Mouse (Mus musculus) E14TG2a.4 (cell line): ENCODE data around the gene Adk.

Experiments used
- CTCF ChIP-seq: conservative IDR thresholded peaks from 2 replicates; pipeline ENCODE4 v1.5.1; 2014; ENCODE audit warnings: low read length
- NANOG ChIP-seq: IDR thresholded peaks from 2 replicates; pipeline ENCODE4 v1.6.1; 2014; ENCODE audit warnings: borderline replicate concordance, low read length, mixed read lengths
- POU5F1 ChIP-seq: IDR thresholded peaks from 2 replicates; pipeline ENCODE4 v1.6.1; 2014; ENCODE audit warnings: low read length, borderline replicate concordance

DNA sequence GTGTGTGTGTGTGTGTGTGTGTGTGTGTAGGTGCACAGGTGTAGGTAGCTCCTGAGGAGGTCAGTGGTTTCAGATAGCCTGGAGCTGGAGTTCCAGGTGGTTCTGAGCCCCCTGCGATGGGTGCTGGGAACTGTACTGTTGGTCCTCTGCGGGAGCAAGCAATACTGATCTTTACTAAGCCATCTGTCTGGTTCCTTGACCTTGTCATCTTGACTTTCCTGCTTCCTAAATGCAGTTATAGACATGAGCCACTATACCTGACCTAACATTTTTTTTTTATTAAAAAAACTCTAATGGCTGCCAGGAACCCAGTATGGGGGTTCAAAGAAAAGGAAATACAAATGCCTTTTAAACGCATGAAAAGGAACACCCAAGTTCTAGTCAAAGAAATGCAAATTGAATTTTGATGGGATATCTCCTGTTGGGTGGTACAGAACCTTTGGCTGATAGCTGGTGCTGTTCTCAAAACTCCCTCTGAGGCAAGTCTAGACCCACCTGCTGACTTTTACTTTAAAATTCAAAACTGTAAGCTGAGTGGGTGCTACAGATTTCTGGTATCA, 433.7 kb downstream of the Adk start:
- TF ChIP-seq CTCF: no peak
- TF ChIP-seq NANOG: peak; percentile 99
- TF ChIP-seq POU5F1: peak; percentile 52; the same call in 1 of the 2 replicates
